Mouse (Mus musculus): ENCODE results near the gene Gm10639.
"Not testable (repeated sequence)": the region's sequence is repeated elsewhere in the genome, so short reads cannot be mapped to it uniquely, and the experiment has no call there.

DNA sequence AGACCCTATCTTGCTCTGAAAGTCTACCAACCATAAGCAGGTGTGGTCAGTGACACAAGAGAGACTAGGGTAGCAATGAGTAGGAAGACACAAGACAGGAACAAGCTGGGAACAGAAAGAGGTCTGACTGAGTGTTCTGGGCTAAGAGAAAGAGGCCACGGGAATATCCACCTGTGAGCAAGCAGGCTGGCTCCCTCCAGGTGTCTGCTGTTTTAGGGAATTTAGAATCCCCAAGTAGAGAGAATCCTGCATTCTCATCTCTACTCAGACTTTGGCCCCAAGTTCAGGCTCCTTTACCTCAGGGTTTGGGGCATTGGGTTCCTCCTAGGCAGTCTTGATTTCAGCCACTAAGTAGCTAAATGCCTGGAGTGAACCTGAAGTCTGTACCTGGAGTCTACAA lies 37.6 kb downstream of the Gm10639 start, which contains the start of gene Omt2b:
- not testable (repeated sequence) for TF ChIP-seq EP300, CTCF (IDR thresholded peaks at IDR 0.05; ENCODE audit: low read depth)

All from liver, postnatal 0 days (tissue).